ENCODE assay signal across 10 mouse cellular contexts in genomic region chr11:34123147-34123546, GRCm38 (mm10). TPM values are rescaled to one million over a fixed set of nuclear protein-coding genes. Genes with fewer than 3 reads are reported as not detected.
DNase-seq lines count a peak whose midpoint lies in the region.
"Had no signal": no experiment of that assay in that cellular context is flagged by ENCODE, and none has a peak within 500 bp of the region (broad histone marks: within the 10 kb centered on the region; RNA-seq: fewer than 3 reads in every experiment).

No protein-coding gene starts in this region.

- H3K4me1 ChIP-seq in embryonic facial prominence, embryonic 10.5 days: peaks cover 21% of the 10 kb centered on the region

- no peak overlapping the region for H3K27ac ChIP-seq in embryonic facial prominence, embryonic 10.5 days (replicated peaks)
- H3K27ac ChIP-seq: embryonic facial prominence, embryonic 13.5 days had no signal

- H3K4me3 ChIP-seq in embryonic facial prominence, embryonic 10.5 days: no peak overlapping the region
- H3K4me3 ChIP-seq: embryonic facial prominence, embryonic 13.5 days had no signal

- H3K9me3 ChIP-seq in embryonic facial prominence, embryonic 10.5 days: no peaks in the 10 kb centered on the region
- H3K9me3 ChIP-seq: embryonic facial prominence, embryonic 13.5 days had no signal

- 0 out of 2 replicates have a peak, but pooled peaks cover 4% of the 10 kb centered on the region for H3K27me3 ChIP-seq in embryonic facial prominence, embryonic 10.5 days (replicated peaks; ENCODE audit: low read depth, poor library complexity, severe bottlenecking)
- H3K27me3 ChIP-seq: embryonic facial prominence, embryonic 13.5 days had no signal

- 21% methylated on average over 2 of the region's 2 CpGs for WGBS in embryonic facial prominence, embryonic 10.5 days

- intact Hi-C loops in left cerebral cortex, postnatal 14 days (cut with DNase I): loop anchor here (1.0 kb wide), 1 partner anchor 90 kb away; no protein-coding TSS in a partner anchor

- peak; percentile 36 for DNase-seq in heart, postnatal 4 days
- no peak for DNase-seq in heart, adult 8-10 months (ENCODE audit: low spot score)
- peak; percentile 86 for DNase-seq in 416B (ENCODE audit: low read depth)
- DNase-seq in MEL-GATA-1-ER (ENCODE audit: extremely low read depth, low read depth): peak; percentile 63
- DNase-seq in embryonic facial prominence, embryonic 10.5 days (ENCODE audit: low spot score): peak; percentile 47
- peak; percentile 45 to 62 for DNase-seq in left cerebral cortex, postnatal 14 days (ENCODE audit: low spot score in 2 of 2)
- peak; percentile 57 for DNase-seq in thymus, postnatal 0 days (ENCODE audit: low spot score)
- DNase-seq in urinary bladder, postnatal 25 days (ENCODE audit: low spot score): no peak

- H3K36me3 ChIP-seq in embryonic facial prominence, embryonic 10.5 days (replicated peaks): no peaks in the 10 kb centered on the region
- H3K36me3 ChIP-seq: embryonic facial prominence, embryonic 13.5 days had no signal

RNA-seq across cellular contexts. Expression of gene 4930469K13Rik, which starts 24.8 kb away (rescaled TPM):
- total RNA-seq in heart, postnatal 4 days (2021): not detected
- not detected for total RNA-seq in heart, adult 8-10 months (2022)
- polyA plus RNA-seq in embryonic facial prominence, embryonic 10.5 days (2016; fragmentation: Nextera tagmentation; extraction: Ambion mirVana): not detected in 2 replicates
- total RNA-seq in left cerebral cortex, postnatal 14 days (2021): not detected
- 0.35 and 1.0 TPM in 2 replicates for polyA plus RNA-seq in thymus, postnatal 0 days (2015; fragmentation: Nextera tagmentation; extraction: Ambion mirVana)
- total RNA-seq: layer of hippocampus, postnatal 25 days had no signal

Comparison
In these comparisons a context has a peak if more than half of its experiments do, and no peak if none do; other contexts are left out.
1. DNase-seq: peak in heart, postnatal 4 days (single experiment), 416B (single experiment), MEL-GATA-1-ER (single experiment), embryonic facial prominence, embryonic 10.5 days (single experiment), left cerebral cortex, postnatal 14 days (2 of 2) and thymus, postnatal 0 days (single experiment); none in heart, adult 8-10 months (single experiment) and urinary bladder, postnatal 25 days (single experiment).